Mouse (Mus musculus) ovary, adult 18-20 months (tissue): ENCODE measurements around the gene Eef2.
"Not testable (repeated sequence)": the region's sequence is repeated elsewhere in the genome, so short reads cannot be mapped to it uniquely, and the experiment has no call there.

ENCODE experiments used
- DNase-seq: peaks from one replicate; pipeline ENCODE4 v3.0.0; 2022; ENCODE audit warnings: low spot score, mixed read lengths

Eef2 gene

DNA sequence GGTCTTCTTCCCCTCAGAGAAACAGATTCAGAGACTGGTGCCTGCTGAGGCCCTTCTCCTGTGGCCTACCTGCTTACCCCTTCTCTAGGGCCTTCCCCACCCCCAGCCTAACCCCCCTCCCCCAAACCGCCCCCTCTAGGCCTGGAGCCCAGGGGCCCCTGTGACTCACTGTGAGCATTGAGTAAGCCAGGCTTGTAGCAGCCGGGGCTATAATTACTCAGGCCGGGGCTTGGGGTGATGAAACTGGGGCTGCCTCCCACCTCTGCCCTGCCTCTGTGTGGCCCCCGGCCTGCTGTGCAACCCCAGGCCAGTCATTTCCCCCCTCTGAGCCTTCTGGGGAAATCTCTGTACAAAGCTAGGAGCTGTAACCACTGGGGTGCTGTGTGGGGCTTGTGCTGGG lies 30.1 kb upstream of the Eef2 start:
- no peak for DNase-seq

DNA sequence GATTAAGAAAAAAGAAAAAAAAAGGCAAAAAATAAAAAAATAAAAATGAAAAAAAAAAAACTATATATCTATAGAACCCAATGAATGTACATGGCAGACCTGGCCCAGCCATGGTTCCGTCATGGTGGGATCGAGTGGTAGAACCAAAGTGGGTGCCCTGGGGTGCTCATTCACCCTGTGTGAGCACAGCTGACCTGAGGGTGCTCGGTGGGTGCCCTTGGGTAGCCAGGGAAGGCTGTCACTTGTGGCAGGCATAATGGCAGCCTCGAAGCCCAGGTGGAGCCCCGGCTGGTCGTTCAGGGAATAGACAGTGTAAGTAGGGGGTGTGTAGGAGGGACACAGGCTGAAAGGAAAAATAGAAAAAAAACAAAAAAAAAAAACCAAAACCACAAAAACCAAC lies 25.2 kb upstream of the Eef2 start:
- DNase-seq: no peak

DNA sequence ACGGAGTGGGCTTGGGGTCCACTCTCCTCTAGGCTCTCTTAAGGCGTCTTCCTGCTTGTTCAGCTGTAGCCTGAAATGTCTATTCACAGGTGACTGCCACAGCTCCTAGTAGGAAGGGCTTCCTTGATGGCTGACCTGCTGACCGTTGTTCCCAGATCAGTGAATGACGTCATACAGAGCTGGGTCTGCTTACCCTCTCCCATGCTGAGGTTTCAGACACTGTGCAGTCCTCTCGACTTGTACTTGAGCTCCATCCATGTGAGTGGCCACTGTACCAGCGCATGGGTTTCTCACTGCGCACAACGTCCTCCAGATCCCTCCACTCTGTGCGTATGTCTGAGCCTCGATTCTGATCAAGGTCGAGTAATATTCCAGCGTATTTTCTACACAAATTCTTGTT lies 23.8 kb upstream of the Eef2 start:
- no peak for DNase-seq

DNA sequence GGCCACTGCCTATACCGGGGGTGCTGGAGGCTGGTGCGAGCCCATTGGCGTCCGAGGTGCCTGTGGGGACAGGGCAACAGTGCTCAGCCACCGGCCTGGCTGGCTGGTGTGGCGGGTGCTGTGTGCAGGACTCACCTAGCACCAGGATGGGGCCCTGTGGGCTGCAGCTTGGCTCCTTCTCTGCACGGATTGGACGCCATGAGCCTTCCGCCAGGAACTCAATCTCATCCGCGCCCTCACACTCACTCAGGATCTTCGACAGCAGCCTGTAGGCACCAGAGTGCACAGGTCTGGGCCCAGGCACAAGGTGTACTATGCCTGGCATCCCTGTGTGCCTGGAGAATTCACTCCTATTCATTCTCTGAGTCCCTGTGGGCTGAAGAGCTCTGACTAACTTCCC lies 22.1 kb upstream of the Eef2 start:
- DNase-seq: no peak

DNA sequence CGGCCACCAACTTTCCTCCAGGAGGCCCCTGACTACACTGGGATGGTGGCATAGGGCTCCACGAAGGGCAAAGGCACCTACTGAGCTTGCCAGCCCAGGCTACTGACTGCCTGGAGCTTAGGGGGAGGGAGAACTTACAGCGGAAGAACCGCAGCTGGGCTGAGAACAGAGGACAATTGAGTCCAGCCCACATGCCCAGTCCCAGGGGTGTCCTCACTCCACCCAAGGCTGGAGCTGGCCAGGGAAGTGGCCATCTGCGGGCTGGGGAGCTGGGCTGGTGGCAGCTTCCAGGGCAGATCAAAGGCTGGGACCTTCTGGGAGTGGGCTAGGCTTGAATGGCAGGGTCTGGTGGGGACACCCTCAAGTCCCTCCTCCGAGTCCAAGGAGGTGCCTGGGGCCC lies 21.7 kb upstream of the Eef2 start:
- no peak for DNase-seq

DNA sequence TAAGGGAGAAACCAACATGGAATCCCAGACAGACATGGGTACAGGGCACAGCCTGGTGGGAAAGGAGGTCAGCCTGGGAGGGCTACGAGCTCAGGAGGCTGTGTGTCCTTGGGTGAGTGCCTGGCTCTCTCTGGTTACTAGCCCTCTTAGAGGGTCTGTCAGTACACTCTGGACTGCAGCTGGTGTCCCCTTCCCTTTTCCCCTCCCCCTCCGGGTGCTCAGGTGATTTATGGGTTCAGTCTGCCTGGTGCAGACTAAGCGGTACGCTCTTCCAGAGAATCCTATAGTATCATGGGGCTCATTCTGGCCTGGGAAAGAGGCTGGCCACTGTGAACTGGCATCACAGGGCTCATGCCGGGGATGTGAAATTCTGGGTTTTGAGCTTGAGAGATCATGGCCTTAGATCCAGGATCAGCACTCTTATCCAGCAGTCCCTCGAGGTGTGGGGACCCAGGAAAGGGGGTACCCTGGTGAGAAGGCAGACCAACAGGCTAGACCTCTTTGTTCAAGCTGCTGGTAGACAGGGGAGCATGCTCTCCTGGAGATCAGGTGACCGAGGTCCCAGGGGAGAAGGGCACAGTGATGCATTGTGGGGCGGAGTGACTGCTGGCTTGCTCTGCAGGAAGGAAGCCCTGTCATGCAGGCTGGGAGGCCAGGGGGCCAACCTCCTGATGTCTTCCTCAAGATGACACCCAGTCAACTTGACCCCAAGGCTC lies 14.7 kb upstream of the Eef2 start:
- no peak for DNase-seq

DNA sequence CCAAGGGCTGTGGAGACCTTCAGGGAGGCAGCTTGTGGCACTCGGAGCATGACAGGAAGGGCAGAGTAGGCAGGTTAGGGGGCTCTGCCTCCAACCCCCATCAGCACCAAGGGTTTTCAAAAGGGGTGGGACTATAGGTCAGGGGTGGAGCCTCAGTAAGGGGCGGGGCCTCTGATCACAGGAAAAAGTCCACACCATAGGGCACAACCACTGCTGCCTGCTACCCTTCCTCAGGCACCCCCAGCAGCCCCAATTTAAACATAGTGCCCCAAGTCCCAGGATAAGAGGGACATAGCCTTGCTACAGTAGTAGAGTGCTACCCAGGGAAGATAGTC lies 14.1 kb upstream of the Eef2 start:
- DNase-seq: no peak

DNA sequence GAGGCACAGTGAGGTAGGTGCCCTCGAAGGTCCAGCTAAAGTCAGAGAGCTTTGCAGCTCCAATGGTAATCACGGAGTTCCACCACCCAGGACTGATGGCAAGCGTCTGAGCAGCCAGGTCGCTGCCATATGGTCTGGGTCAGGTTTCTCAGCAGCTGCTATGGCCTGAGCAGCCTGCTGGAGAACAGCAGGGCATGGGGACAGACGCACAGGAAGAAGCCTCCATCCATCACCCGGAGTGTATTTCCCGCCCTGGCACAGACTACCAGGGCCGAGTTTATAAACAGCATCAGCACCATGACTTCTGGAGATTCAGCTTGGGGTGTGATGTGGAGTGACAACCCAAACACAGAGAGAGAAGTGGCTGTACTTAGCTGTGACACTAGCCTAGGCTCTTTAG lies 11.3 kb upstream of the Eef2 start:
- no peak for DNase-seq

DNA sequence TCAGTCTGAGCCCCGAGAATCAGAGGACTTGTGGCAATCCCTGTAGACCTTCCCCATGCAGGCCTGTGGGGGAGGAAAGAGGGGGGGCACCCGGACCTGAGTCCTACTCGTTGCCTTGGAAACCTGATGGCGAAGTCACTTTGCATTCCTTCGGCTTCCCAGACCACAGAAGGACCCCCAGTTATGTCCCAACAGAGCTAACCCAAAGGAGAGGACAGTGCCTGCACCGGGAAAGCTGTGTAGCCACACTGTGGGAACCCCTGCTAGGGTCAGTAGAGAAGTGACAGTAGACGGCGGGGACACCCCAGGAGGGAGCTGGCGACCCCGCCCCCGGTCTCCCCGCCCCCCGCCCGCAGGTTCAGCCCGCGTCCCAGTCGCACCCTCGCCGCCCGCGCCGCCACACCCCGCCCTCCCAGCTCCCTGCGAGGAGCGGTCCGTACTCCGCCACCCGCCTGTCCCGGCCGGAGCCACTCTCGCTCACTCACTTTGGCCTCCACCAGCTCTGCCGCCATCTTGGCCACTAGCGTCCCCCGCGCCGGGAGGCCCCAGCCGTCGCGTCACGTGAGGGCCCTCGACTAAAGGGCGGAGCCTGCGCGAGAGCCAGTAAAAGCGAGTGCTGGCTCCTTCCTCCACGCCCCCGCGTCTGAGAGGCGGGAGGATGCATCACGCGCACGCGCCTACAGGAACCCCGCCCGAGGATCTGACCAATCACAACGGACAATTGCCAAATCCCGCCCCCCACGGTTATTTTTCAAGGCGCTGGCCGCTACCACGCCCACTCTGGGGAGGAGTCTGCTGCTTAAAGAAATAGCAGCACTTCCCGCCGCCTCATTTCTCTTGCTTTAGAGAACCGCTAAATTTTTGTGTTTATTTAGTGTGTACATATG lies 9.0 kb upstream of the Eef2 start, which contains the start of gene Pias4:
TSS of gene Pias4 (minus strand) at position 724 of the 887 bp plus-strand sequence.
- DNase-seq: peak; percentile 99

DNA sequence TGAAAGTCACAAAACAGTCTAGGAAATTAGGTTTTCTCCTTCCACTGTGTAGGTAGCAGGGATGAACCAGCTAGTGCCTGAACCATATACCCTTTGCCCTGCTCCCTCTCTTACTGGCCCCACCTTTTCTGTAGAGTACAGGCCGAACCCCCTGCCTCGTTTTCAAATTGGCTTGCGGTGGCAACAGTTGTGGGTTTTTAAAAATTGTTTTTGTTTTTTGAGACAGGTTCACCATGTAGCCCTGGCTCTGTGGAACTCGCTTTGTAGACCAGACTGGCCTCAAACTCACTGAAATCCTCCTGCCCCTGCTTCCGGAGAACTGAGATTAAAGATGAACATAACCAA lies 8.4 kb upstream of the Eef2 start:
- no peak for DNase-seq

DNA sequence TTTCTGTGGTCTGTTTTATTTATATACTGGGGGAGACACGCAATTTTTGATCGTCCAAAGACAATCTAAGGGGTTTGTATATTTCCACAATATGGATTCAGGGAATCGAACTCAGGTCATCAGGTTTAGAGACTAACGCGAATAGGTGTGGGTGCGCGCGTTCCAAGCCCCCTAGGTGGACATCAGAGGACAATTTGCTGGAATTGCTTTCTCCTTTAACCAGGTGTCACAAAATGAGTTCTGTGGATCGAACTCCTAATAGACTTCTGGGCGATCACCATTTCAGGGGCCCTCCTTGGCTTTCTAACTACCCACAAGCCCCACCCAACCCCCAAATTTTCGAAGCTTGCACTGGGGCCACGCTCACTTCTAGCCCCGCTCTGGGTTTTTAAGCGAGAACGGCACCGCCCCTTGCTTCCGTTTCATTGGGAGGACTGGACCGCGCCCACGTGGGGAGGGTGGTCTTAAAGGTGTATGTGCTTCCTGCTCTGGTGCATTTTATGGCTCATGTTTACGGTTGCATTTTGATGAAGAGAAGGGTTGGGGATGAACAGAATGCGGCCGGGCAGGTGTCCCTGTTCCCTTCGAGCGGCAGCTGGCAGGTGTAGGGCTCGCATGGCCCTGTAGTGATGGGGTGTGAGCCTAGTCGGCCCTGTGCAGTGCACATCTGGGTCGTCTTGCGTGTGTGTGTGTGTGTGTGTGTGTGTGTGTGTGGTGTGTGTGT lies 7.7 kb upstream of the Eef2 start:
- DNase-seq: peak; percentile 78

DNA sequence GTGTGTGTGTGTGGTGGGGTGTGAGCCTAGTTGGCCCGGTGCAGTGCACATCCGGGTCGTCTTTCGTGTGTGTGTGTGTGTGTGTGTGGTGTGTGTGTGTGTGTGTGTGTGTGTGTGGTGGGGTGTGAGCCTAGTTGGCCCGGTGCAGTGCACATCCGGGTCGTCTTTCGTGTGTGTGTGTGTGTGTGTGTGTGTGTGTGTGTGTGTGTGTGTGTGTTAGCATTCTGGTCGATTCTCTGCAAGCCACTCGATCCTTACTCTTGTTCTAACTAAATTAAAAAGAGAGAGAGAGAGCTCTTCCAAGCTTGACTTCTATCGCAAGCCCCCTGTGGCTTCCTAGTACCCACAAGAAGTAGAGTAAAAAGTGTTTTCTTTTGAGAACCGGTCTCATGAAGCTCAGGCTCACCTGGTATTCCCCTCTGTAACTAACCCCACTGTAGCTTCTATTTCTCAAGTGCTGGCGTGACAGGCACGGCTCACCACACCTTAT lies 7.0 kb upstream of the Eef2 start:
- DNase-seq: not testable (repeated sequence)

DNA sequence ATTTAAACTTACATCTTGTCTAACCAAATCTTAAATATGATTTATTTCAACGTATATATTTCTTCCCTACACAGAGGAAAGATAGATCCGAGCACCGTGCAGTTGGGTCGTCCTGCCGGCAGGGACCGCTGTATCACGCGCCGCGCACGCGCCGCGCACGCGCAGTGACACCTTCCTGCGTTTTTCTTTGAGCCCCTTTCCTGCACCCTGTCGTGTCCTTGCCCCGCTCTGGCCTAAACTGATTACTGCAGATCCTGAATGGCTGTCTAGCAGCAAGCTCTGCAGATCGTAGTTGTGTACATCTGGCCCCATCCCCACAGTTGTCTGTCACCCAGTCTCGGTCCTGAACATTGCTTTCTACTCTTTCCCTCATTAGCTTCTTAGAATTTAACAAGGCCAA lies 3.3 kb upstream of the Eef2 start:
- DNase-seq: peak; percentile 70

DNA sequence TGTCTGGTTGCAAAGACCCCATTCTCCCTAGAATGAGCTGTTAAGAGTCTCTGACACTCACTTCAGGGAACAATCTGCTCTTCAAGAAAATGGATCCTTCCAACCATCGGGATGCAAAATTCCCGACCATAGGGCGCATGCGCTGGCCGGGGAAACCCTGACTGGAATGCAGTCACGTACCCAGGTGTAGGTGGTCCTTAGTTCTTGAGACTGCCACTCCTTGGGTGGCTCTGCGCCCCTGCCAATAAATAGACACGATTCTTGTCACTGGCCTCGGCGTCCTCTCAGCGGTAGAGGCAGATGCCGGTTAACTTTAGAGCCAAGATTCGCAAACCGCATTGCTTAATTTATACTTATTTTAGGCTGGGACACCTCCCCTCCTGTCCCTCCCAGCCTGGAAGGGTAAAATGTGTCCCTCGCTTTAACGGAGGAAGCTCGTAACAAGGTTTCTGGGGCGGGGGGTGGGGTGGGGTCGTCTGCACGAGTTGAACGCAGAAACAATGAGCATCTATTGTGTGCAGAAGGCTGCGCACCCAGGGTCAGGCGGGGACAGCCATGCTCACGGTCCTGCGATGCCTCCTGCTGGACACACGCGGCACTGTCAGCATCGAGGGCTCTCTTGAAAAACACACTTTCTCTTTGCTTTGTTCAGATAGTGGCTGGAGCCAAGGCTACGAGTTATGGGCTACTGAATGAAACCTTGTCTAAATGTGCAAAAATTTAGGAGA lies 1.6 kb upstream of the Eef2 start:
- DNase-seq: peak; percentile 72

DNA sequence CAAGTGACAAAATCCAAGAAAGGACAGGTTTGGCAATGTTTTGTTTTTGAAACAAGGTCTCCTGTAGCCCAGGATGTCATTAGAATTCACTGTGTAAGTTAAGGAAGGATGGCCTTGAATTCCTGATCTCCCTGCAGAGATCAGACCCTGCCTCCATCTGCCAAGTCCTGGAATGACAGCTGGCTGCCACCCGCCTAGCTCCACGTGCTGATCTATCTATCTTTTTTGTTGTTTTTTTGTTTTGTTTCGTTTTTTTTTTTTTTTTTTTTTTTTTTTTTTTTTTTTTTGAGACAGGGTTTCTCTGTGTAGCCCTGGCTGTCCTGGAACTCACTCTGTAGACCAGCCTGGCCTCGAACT lies 1.1 kb upstream of the Eef2 start:
- DNase-seq: not testable (repeated sequence)

DNA sequence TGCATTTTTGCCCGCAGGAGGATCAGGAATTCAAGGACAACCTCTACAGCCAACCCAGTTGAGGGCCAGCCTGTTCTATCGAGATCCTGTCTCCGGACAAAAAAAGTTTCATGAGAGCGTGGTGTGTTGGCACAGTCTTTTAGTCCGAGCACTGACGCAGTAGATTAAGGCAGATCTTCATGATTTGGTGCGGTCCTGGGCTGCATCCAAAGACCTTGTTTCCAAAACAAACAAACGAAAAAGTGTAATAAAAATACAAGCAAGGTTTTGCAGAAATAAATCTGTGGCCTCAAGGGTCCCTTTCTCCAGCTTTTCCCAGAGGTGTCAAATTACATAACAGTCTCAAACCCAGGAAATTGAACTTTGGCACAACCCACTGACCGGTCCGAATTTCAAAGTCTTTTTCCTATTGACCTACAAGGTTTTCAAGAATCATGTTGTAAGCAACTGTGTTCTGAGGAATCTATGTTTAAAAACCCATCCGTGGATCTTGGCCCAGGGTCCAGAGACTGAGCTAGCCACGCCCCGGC lies 430 bp upstream of the Eef2 start:
- no peak for DNase-seq

DNA sequence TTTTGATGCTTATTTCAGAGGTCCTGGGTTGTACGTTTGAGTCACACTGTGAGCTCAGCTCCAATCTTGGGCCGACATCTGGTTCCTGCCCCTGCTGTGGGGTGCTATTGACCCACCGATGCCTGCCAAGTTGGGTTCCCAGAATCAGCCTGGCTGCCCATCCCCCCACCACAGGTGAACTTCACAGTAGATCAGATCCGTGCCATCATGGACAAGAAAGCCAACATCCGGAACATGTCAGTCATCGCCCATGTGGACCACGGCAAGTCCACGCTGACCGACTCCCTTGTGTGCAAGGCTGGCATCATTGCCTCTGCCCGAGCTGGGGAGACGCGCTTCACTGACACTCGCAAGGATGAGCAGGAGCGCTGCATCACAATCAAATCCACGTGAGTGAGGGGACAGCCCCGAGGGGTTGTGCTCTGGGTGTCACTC lies 1.1 kb downstream of the Eef2 start:
- DNase-seq: no peak

DNA sequence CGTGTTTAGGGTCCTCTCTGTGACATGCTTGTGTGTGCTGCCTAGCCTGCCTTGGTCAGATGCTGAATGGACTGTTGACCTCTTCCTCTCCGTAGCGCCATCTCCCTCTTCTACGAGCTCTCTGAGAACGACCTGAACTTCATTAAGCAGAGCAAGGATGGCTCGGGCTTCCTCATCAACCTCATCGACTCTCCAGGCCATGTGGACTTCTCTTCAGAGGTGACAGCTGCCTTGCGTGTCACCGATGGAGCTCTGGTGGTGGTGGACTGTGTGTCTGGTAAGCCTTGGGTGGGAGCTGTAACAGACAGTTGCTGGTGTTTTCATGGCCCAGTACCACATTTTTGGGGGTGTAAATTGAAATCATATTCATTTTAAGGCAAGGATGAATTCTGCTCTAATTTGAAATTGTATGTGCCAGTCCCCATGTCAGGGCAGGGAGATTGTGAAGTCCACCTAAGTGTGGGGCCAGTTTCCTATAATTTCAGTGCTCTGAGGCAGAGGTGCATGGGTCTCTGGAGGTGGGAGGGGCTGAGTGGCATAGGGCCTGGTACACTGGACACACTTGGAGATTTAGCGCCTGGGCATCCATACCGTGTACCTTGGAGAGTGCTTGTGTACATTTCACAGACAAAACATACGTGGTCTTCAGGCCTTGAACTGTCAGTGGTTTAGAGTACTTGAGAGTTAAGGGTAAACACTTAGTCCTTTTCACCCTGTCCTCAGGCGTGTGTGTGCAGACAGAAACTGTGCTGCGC lies 1.7 kb downstream of the Eef2 start:
- DNase-seq: no peak

DNA sequence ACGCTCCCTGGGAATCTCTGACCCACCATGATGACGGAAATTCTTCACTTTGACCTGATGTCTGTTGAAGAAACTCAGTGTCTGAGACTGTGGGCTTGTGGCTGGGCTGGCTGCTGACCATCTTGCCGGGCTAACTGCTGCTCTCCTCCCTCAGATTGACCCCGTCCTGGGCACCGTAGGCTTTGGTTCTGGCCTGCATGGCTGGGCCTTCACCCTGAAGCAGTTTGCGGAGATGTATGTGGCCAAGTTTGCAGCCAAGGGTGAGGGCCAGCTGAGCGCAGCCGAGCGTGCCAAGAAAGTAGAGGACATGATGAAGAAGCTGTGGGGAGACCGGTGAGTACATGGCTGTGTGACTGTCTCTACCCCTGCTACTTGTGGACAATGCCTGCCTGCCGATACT lies 2.5 kb downstream of the Eef2 start:
- no peak for DNase-seq

DNA sequence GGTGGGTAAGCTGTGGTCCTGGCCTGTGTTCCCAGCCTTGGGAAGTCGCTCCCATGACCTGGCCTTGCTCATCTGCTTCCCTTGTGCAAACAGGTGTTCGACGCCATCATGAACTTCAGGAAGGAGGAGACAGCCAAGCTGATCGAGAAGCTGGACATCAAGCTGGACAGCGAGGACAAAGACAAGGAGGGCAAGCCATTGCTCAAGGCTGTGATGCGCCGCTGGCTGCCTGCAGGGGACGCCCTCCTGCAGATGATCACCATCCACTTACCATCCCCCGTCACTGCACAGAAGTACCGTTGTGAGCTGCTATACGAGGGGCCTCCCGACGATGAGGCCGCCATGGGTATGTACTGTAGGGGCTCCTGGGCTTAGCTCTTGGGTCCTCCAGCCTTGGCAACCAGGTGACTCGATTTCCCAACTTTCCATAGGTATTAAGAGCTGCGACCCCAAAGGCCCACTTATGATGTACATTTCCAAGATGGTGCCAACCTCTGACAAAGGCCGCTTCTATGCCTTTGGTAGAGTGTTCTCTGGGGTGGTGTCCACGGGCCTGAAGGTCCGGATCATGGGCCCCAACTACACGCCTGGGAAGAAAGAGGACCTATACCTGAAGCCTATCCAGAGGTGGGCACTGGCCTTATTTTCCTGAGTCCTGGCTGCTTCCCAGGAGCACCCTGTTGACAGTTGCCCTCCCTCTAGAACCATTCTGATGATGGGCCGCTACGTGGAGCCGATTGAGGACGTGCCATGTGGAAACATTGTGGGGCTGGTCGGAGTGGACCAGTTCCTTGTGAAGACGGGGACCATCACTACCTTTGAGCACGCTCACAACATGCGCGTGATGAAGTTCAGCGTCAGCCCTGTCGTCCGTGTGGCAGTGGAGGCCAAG lies 3.3 kb downstream of the Eef2 start:
- DNase-seq: no peak
